Mouse (Mus musculus) lung, adult 2 months (tissue): ENCODE results near the gene Rnaseh2c.
A peak's percentile ranks its signal among the peaks of the same experiment; 100 is the strongest.

Experiments
- CTCF ChIP-seq: fragments of 200-500 bp; IDR thresholded peaks from 2 replicates; pipeline ENCODE4 v1.5.1; 2011; ENCODE audit warnings: mild to moderate bottlenecking, low read length, control low read depth; ENCODE audit not compliant: insufficient read depth
- POLR2A ChIP-seq: fragments of 200-500 bp; IDR thresholded peaks from 2 replicates; pipeline ENCODE4 v1.6.1; 2011; ENCODE audit warnings: low read depth, mild to moderate bottlenecking, control low read depth, low read length, borderline replicate concordance; ENCODE audit errors: extremely low read depth

DNA sequence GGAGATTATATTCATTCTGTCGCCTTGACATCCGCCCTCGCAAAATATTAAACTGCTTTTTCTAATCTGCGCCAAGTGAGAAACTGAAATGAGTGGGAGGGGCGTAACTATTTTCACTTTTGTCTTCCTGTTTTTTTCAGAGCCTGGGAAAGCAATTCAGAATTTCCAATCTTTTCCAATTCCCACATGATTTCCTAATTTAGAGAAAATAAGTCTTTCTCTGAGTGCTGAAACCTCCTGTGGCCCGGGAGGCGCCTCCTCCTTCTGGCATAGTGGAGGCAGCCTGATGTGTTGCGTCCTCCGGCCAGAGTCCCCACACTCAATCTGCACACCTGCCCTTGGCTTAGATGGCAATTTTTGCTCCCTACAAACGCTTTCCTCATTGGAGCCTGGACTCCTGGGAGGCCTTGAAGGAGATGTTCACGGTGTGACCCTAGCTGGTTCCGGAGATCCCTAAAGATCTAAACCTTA is 34.9 kb downstream of the Rnaseh2c start:
- peak; percentile 31; the same call in 1 of the 2 replicates for TF ChIP-seq POLR2A
- no peak for TF ChIP-seq CTCF
